Mouse (Mus musculus) liver, postnatal 0 days (tissue): ENCODE measurements around the gene Nr1h2.

Experiments used
- CTCF ChIP-seq: sonication (generic); IDR thresholded peaks from 2 replicates; pipeline ENCODE4 v1.5.1; 2016; ENCODE audit warnings: antibody characterized with exemption, low read depth
- EP300 ChIP-seq: IDR thresholded peaks from 2 replicates; pipeline ENCODE4 v1.6.1; 2016; ENCODE audit warnings: antibody characterized with exemption, low read depth, mild to moderate bottlenecking

DNA sequence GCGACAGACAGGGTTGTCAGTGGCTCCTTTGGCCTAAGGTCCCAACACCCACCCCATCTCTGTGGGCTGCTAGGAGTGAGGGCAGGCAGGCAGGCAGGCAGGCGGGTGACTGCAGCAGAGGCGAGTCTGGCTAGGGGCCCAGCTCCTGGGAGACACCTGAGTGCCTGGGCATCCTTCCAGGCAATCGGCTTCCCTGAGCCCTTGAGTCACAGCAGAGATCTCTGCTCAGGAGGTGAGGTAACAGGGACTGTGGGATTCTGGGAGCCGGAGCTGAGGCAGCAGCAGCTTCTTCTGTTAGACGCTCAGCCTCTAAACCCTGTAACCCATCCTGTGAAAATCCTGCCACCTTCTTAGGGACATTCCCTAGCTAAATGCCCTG is 17.2 kb downstream of the Nr1h2 start:
- TF ChIP-seq CTCF (no peak), EP300 (no peak)
